Mouse (Mus musculus): ENCODE measurements around the gene Xpot.

DNA sequence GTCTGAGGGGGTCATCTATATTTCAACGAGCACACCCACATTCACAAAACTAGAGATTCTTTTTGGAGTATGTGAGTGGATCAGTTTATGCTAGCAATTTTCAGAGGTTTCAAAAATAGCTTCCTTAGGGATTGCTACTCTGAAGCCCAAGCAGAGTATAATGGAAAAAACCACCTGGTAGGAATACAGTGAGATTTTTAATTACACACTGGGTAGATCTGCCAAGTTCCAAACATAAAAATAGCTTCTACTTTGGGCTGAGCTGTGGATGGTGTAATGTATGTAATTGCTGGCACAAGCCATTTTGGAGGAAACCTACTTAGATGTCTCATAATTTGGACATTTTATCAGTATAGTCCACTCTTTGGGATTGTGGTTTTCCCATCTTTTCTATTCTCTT lies 26.9 kb upstream of the Xpot start:
- TF ChIP-seq CTCF (IDR thresholded peaks at IDR 0.05; ENCODE audit: extremely low read depth, insufficient read depth, insufficient read length, insufficient replicate concordance): no peak
- no peak for TF ChIP-seq POLR2A (IDR thresholded peaks at IDR 0.05; ENCODE audit: low read depth, low read length)
